Mouse (Mus musculus): ENCODE data around the gene Tmtc2. TPM values are rescaled to one million over a fixed set of nuclear protein-coding genes. Genes with fewer than 3 reads are reported as not detected.

Gene Tmtc2
- polyA plus RNA-seq, 2 experiments from 2014 or later = 0.39 TPM; not detected in 1

GRCm38 (mm10) chr10:105144382-105144781 is 429.9 kb downstream of the Tmtc2 start:
- no peak for ATAC-seq

- ATAC-seq = no peak
Observed at GRCm38 (mm10) chr10:105142201-105142600, 432.1 kb downstream of the Tmtc2 start.
